Mouse (Mus musculus) embryonic fibroblast, embryonic 13.5 days (primary cell): Measurements from ENCODE around the gene Zfp777.

Experiments used
- CTCF ChIP-seq: IDR thresholded peaks from 2 replicates; pipeline ENCODE4 v1.5.1; 2011; ENCODE audit warnings: mild to moderate bottlenecking, control low read depth, low read length, moderate library complexity, borderline replicate concordance; ENCODE audit not compliant: insufficient read depth
- POLR2A ChIP-seq: IDR thresholded peaks from 2 replicates; pipeline ENCODE4 v1.6.1; 2011; ENCODE audit warnings: low read depth, mild to moderate bottlenecking, control low read depth, low read length, moderate library complexity

DNA sequence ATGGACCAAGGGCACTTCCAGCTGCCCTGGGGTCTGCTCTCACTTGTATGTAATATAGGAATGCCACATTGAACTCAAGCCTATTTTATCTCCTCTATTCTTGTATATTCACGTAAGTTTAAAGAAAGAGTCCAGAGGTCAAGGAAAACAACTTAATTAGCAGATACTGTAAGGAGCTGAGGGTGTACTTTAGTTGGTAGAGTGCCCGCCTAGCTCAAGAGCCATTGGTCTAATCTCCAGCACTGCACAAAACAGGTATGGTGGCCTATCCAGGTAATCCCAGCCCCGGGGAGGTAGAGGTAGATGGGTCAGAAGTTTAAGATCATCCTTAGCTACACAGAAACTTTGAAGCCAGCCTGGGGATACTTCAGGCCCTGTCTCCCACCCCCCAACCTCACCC lies 18.8 kb upstream of the Zfp777 start:
- TF ChIP-seq POLR2A (no peak), CTCF (no peak)
